Mouse (Mus musculus): ENCODE data around the gene Klf15.

The Klf15 gene

GRCm38 (mm10) chr6:90465028-90465640 is 2.8 kb downstream of the Klf15 start:
- DNase-seq (ENCODE audit: low read depth, low spot score), result no peak

- DNase-seq (ENCODE audit: low read depth, low spot score), result no peak
Measured at GRCm38 (mm10) chr6:90466079-90466478, 3.7 kb downstream of the Klf15 start.

DNA sequence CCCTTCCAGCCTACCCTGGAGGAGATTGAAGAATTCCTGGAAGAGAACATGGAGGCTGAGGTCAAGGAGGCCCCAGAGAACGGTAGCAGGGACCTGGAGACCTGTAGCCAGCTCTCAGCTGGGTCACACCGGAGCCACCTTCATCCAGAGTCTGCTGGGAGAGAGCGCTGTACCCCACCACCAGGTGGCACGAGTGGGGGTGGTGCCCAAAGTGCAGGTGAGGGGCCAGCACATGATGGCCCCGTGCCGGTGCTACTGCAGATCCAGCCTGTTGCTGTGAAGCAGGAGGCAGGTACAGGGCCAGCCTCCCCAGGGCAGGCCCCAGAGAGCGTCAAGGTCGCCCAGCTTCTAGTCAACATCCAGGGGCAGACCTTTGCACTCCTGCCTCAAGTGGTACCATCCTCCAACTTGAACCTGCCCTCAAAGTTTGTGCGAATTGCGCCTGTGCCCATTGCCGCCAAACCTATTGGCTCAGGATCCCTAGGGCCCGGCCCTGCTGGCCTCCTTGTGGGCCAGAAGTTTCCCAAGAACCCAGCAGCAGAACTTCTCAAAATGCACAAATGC is 4.6 kb downstream of the Klf15 start:
- no peak for DNase-seq (ENCODE audit: low read depth, low spot score)

- DNase-seq (ENCODE audit: low read depth, low spot score), result no peak
Measured at GRCm38 (mm10) chr6:90468216-90468615, 5.8 kb downstream of the Klf15 start.

DNA sequence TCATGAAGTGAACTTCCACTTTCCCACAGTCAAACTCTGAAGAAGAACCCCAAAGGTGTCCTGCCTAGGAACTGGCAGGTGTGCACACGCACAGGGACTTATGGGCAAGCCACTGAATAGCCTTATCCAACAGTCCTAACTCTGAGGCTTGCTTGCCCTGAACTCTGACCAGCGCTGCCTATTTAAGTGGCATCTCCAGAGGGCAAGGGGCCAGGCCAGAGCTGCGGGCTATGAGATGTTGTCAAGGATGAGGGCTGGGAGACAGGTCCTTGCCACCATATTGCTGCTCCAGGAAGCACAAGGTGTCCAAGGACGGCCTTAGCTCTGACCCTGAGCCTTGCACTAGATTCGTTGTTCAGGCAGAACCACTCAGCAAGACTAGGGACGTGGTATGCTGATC is 6.7 kb downstream of the Klf15 start:
- no peak for DNase-seq (ENCODE audit: low read depth, low spot score)

GRCm38 (mm10) chr6:90470255-90470654 is 7.9 kb downstream of the Klf15 start:
- no peak for DNase-seq (ENCODE audit: low read depth, low spot score)

- DNase-seq (ENCODE audit: low read depth, low spot score), result no peak
Measured at GRCm38 (mm10) chr6:90470947-90471541, 8.7 kb downstream of the Klf15 start.

DNA sequence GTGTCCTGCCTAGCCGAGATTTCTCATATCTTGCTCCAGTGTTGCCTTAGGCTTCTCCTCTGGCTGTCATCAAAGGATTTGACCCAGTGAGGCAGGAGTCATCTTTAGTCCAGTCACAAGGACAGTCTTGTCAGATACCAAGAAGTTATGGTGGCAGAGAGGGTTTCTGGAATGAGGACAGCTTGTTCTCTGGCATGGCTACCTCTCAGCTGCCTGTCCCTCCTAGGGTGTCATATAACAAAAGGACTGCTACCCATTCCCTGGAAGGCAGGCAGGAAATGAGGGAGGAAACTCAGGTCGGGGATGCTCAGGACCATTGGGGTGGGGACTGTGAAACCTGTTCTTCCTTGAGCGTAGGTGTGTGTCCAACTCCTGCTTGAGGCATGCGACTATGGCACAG is 9.7 kb downstream of the Klf15 start:
- DNase-seq (ENCODE audit: low read depth, low spot score), result no peak

GRCm38 (mm10) chr6:90472697-90473096 is 10.3 kb downstream of the Klf15 start:
- no peak for DNase-seq (ENCODE audit: low read depth, low spot score)

GRCm38 (mm10) chr6:90473630-90474360 is 11.4 kb downstream of the Klf15 start:
- no peak for DNase-seq (ENCODE audit: low read depth, low spot score)

DNA sequence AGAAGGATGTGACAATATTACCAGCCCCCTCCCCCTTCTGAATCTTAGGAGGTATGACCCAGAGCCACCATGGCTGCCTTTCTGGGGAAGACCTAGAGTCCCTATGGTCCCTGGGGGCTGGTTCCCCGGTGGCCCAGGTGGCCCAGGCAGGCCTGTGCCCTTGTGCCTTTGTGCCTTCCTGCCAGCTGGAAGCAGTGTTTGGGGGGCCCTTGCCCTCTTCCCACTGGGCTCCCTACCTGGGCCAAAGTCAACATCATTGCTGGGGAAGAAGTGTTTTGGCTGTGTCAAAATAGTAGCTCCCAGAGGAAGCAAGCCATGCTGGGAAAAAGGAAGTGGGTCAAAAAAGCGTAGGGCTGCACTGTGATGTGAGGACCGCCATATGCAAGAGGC is 12.0 kb downstream of the Klf15 start:
- no peak for DNase-seq (ENCODE audit: low read depth, low spot score)

GRCm38 (mm10) chr6:90475176-90475853 is 12.9 kb downstream of the Klf15 start:
- DNase-seq (ENCODE audit: low read depth, low spot score), result no peak

GRCm38 (mm10) chr6:90475854-90476212 is 13.5 kb downstream of the Klf15 start:
- no peak for DNase-seq (ENCODE audit: low read depth, low spot score)

DNA sequence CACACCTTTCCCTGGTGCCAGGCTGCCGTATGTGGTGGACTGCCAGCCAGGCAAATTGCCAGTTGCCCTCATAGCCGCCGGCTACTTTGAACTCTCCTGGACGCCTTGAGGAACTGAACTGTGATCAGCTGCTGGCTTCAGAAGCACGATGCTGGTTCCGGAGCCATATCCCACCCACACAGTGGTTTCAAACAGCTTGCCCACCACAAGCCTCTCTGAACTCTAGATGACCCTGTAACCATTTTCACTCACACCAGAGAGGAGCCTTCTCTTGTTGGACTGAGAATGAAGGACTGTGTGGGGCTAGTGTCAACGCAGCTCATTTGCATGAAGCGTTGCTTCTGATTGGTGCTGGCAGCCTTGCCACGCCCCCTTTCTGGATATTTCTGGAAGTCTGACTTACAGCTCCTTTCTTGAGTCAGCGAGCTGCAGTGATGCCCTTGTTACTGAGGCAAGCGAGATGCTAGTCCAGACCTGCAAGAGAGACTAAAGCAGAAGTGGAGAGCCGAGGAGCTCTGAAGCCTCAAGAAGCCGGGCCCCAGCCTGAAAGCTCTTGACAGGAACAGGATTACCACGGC is 14.7 kb downstream of the Klf15 start:
- no peak for DNase-seq (ENCODE audit: low read depth, low spot score)

GRCm38 (mm10) chr6:90484249-90484648 is 21.9 kb downstream of the Klf15 start:
- DNase-seq (ENCODE audit: low read depth, low spot score), result no peak

DNA sequence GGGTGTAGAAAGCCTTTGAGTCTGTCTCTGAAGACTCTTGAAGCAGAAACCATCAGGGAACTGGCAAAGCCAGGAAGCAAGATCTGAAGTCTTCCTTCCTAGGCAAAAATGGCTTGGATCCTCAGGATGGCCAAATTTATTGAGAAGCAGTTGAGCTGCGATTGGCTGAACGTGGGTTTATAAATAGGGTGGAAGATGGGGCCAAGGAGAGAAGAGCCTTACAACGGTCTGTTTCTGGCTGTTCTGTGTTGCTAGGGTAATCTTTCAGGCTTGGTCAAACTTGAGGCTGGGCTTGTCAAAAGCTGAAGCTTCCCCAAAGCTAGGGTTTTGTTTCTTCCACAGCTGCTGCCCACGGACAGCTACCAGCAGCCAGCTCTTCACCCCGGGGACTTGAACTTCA is 22.5 kb downstream of the Klf15 start:
- DNase-seq (ENCODE audit: low read depth, low spot score), result no peak

GRCm38 (mm10) chr6:90486176-90486921 is 24.0 kb downstream of the Klf15 start, which contains the start of gene Aldh1l1:
Gene Aldh1l1, plus strand, starts transcription at chr6:90486427.
- no peak for DNase-seq (ENCODE audit: low read depth, low spot score)

DNA sequence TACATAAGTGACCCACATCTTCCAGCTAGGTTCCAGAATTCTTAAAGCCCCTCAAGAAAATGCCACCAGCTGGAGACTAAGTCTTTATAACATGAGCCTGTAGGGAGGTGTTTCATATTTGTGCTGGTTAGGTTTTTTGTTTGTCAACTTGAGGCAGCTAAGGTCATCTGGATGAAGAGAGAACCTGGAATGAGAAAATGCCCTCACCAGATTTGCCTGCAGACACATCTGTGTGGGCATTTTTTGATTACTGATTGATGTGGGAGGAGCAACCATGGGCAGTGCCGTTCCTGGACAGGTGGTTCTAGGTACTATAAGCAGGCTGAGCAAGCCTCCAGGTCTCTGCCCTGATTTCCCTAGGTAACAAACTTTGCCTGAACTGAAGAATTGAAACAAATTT is 25.2 kb downstream of the Klf15 start:
- no peak for DNase-seq (ENCODE audit: low read depth, low spot score)

GRCm38 (mm10) chr6:90489532-90489931 is 27.2 kb downstream of the Klf15 start:
- DNase-seq (ENCODE audit: low read depth, low spot score), result no peak

DNA sequence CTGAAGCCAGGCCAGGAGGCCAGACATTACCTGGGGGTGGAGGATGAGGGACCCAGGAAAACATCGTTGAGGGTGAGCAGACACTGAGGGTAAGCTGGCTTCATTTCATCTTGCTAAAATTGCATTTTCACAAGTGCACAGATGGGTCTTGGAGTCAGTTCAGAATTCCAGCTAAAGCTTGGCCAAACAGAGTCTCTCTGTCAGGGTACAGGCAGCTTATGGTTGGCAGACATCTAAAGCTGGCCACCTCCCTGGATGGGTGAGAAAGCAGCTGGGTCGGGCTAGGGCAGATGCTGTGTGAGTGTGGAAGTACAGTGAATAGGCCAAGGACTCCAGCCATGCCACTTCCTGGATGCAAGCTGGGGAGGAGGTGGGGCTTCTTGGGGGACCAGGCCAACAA is 28.6 kb downstream of the Klf15 start:
- DNase-seq (ENCODE audit: low read depth, low spot score), result no peak

All from c-Kit-negative CD71-positive TER-119-positive erythroid progenitor cells, embryonic 14.5 days (primary cell).